Mouse (Mus musculus) right cerebral cortex, postnatal 4 days (tissue): ENCODE data around the gene Tnni2.

Source experiments
- DNase-seq: peaks from one replicate; pipeline ENCODE4 v3.0.0-alpha.2; 2022

Gene Tnni2

GRCm38 (mm10) chr7:142484780-142485179 is 43.2 kb downstream of the Tnni2 start:
- no peak for DNase-seq

- no peak for DNase-seq
These were observed 45.1 kb downstream of the Tnni2 start for GRCm38 (mm10) chr7:142486751-142487162.

- DNase-seq = peak; percentile 46
These were observed 45.8 kb downstream of the Tnni2 start for GRCm38 (mm10) chr7:142487341-142487859.

GRCm38 (mm10) chr7:142488053-142488452 is 46.4 kb downstream of the Tnni2 start:
- no peak for DNase-seq

GRCm38 (mm10) chr7:142493535-142493934 is 51.9 kb downstream of the Tnni2 start:
- no peak for DNase-seq
